9 mouse cellular contexts compared by ENCODE assay signal in genomic region chr7:127815954-127816821, GRCm38 (mm10). TPM values are rescaled to one million over a fixed set of nuclear protein-coding genes. Genes with fewer than 3 reads are reported as not detected.
A peak's percentile ranks its signal among the peaks of the same experiment; 100 is the strongest.
DNase-seq lines count a peak whose midpoint lies in the region; ATAC-seq and TF ChIP-seq lines count a peak whose summit lies in the region.
"Had no signal": no experiment of that assay in that cellular context is flagged by ENCODE, and none has a peak within 500 bp of the region (broad histone marks: within the 10 kb centered on the region; RNA-seq: fewer than 3 reads in every experiment).

No protein-coding gene starts in this region.

- 0 out of 2 replicates have a peak, but pooled peaks cover 2% of the 10 kb centered on the region for H3K4me1 ChIP-seq in heart, embryonic 12.5 days (replicated peaks)
- no peaks in the 10 kb centered on the region; the same call in 1 of the 2 replicates for H3K4me1 ChIP-seq in lung, adult 2 months (ENCODE audit: control insufficient read depth, insufficient read depth, low read length)
- H3K4me1 ChIP-seq in testis, adult 2 months (ENCODE audit: control insufficient read depth, insufficient read depth, low read length), result peaks cover 2% of the 10 kb centered on the region; the same call in 1 of the 2 replicates

- no peak overlapping the region for H3K4me3 ChIP-seq in heart, embryonic 12.5 days
- H3K4me3 ChIP-seq in lung, adult 2 months (replicated peaks; ENCODE audit: extremely low read depth, low read depth, low read length), result no peak overlapping the region
- H3K4me3 ChIP-seq in testis, adult 2 months (ENCODE audit: control insufficient read depth, low read depth, low read length), result no peak overlapping the region

- TF ChIP-seq POLR2A in lung, adult 2 months (IDR thresholded peaks at IDR 0.05; ENCODE audit: borderline replicate concordance, extremely low read depth, low read depth, low read length), result peak; percentile 35; the same call in 1 of the 2 replicates
- TF ChIP-seq POLR2A in testis, adult 2 months (IDR thresholded peaks at IDR 0.05; ENCODE audit: control insufficient read depth, low read depth, low read length), result no peak

- no peaks in the 10 kb centered on the region for H3K27me3 ChIP-seq in heart, embryonic 12.5 days (replicated peaks)
- H3K27me3 ChIP-seq in testis, adult 2 months (ENCODE audit: control insufficient read depth, insufficient read depth, low read length), result no peaks in the 10 kb centered on the region

- no peak overlapping the region for H3K27ac ChIP-seq in heart, embryonic 12.5 days (ENCODE audit: poor library complexity, severe bottlenecking)
- H3K27ac ChIP-seq in testis, adult 2 months (ENCODE audit: control insufficient read depth, insufficient read depth, low read depth, low read length), result peak overlapping the region; percentile 40

- ATAC-seq in cerebellum, adult (ENCODE audit: insufficient number of reproducible peaks, low FRiP score, low TSS enrichment), result 0 out of 2 replicates have a peak, but pooled peaks have one; percentile 21
- ATAC-seq in heart, embryonic 12.5 days (ENCODE audit: insufficient number of reproducible peaks, low FRiP score), result no peak; the same call in 1 of the 2 replicates

- no peak for DNase-seq in cerebellum, adult 8-10 months
- DNase-seq in B cell, adult 2 months, result peak; percentile 10 to 12
- peak; percentile 49 for DNase-seq in cerebellum, postnatal 36 days
- peak; percentile 52 to 58 for DNase-seq in kidney, postnatal 36 days
- peak; percentile 28 for DNase-seq in lung, adult 2 months

- H3K9ac ChIP-seq in heart, embryonic 12.5 days, result peak overlapping the region; percentile 4; the same call in 1 of the 2 replicates

- no peaks in the 10 kb centered on the region for H3K36me3 ChIP-seq in heart, embryonic 12.5 days
- H3K36me3 ChIP-seq in testis, adult 2 months (ENCODE audit: control insufficient read depth, insufficient read depth, low read length), result no peaks in the 10 kb centered on the region

- no peaks in the 10 kb centered on the region for H3K9me3 ChIP-seq in heart, embryonic 12.5 days (replicated peaks)

- peak; percentile 66 for TF ChIP-seq CTCF in lung, adult 2 months (IDR thresholded peaks at IDR 0.05; ENCODE audit: insufficient read depth, low read length)
- peak; percentile 24; the same call in 1 of the 2 replicates for TF ChIP-seq CTCF in testis, adult 2 months (IDR thresholded peaks at IDR 0.05; ENCODE audit: control insufficient read depth, insufficient read depth, insufficient replicate concordance, low read depth, low read length)

- WGBS in heart, embryonic 12.5 days, result 59% methylated on average over 15 of the region's 15 CpGs
- 48% methylated on average over 15 of the region's 15 CpGs for WGBS in lung, adult 2 months

- H3K4me2 ChIP-seq in heart, embryonic 12.5 days, result no peak overlapping the region

RNA-seq across cellular contexts. Expression of gene Stx4a, which starts 7.9 kb away (rescaled TPM):
- 44.7 and 47.4 TPM in 2 replicates for polyA plus RNA-seq in heart, embryonic 12.5 days (2016; fragmentation: Nextera tagmentation; extraction: Ambion mirVana)
- 63.5 and 77.9 TPM in 2 replicates for polyA plus RNA-seq in lung, adult 2 months (2012; rRNA removed)
- polyA plus RNA-seq in testis, adult 2 months (2012; rRNA removed), result 18.3 and 19.4 TPM in 2 replicates

RNA-seq across cellular contexts. Expression of gene Stx1b, which starts 8.2 kb away (rescaled TPM):
- polyA plus RNA-seq in heart, embryonic 12.5 days (2016; fragmentation: Nextera tagmentation; extraction: Ambion mirVana), result 1.5 and 2.2 TPM in 2 replicates
- polyA plus RNA-seq in lung, adult 2 months (2012; rRNA removed), result 5.1 and 7.6 TPM in 2 replicates
- polyA plus RNA-seq in testis, adult 2 months (2012; rRNA removed), result 2.2 and 2.4 TPM in 2 replicates

RNA-seq across cellular contexts. Expression of gene Hsd3b7, which starts 15.8 kb away (rescaled TPM):
- 19.0 and 21.1 TPM in 2 replicates for polyA plus RNA-seq in heart, embryonic 12.5 days (2016; fragmentation: Nextera tagmentation; extraction: Ambion mirVana)
- 79.4 and 81.7 TPM in 2 replicates for polyA plus RNA-seq in lung, adult 2 months (2012; rRNA removed)
- polyA plus RNA-seq in testis, adult 2 months (2012; rRNA removed), result 6.1 and 7.1 TPM in 2 replicates

RNA-seq across cellular contexts. Expression of gene Gm49388, which starts 30.8 kb away (rescaled TPM):
- not detected in 2 replicates for polyA plus RNA-seq in heart, embryonic 12.5 days (2016; fragmentation: Nextera tagmentation; extraction: Ambion mirVana)
- polyA plus RNA-seq in lung, adult 2 months (2012; rRNA removed), result not detected in 2 replicates
- not detected in 2 replicates for polyA plus RNA-seq in testis, adult 2 months (2012; rRNA removed)
- polyA plus RNA-seq: large intestine, adult 2 months had no signal

RNA-seq across cellular contexts. Expression of gene Setd1a, which starts 39.7 kb away (rescaled TPM):
- polyA plus RNA-seq in heart, embryonic 12.5 days (2016; fragmentation: Nextera tagmentation; extraction: Ambion mirVana), result 12.1 and 14.6 TPM in 2 replicates
- 10.8 and 15.6 TPM in 2 replicates for polyA plus RNA-seq in lung, adult 2 months (2012; rRNA removed)
- polyA plus RNA-seq in testis, adult 2 months (2012; rRNA removed), result 15.9 and 18.2 TPM in 2 replicates
